Mouse (Mus musculus) testis, postnatal 10 days (tissue): ENCODE measurements around the gene Olfr1155.

ENCODE experiments used
- DNase-seq: peaks from one replicate; pipeline ENCODE4 v3.0.0; 2021; ENCODE audit warnings: low spot score

Gene Olfr1155

DNA sequence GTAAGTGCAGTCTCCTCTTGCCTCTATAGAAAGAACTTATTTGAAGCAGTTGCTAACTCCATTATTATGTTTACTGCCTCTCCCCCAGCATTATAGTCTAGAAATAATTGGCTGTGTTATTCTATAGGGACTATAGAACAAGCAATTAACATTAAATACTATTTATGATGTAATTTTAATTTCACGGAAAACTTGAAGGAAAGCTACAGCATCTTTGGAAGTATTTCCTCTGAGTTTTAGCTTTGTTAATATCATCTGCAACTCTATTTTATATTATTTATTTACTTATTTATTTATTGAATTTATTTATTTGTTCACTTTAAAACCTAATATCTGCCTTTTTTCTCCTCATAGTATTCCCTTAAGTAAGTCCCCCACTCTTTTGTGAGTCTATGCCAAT lies at the start of gene Olfr1155:
Olfr1155 (minus strand) TSS at position 101 of the 400 bp plus-strand sequence.
- no peak for DNase-seq

DNA sequence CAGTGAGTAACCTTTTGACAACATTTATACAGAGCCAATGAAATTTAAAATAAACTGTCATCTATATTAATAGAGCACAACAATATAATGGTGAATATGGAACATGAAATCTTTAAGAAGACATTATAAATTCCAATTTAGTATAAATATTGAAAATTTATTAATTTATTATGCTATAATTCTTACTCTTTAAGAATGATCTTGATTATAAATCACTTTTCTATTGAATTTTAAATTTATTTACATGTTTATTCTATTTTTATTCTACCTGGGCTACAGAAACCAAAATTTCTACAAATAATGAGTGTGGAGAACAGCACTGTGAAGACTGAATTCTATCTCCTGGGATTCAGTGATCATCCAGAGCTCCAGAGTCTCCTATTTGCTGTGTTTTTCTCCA lies 44.9 kb upstream of the Olfr1155 start, which contains the start of gene Olfr1158:
Olfr1158 (plus strand) TSS at position 301 of the 400 bp plus-strand sequence.
- DNase-seq: no peak

DNA sequence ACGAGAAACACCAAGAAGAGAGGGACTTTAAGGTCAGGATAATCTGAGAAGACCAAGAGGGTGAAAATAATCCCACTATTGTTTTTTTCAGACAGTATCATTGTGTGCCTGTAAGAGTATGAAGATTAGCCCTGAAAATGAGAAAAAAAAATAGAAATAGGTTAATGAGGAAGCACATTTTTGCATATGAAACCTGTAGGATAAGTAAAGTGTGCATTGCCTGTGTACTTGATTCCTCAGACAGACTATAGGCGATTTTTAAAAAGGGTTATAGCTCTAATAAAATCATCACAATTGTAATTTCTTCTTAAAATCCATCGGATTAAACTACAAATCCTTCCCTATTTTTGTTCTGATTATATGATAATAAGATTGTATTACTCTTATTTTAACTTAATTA lies 29.6 kb upstream of the Olfr1155 start, which contains the start of gene Olfr74:
Olfr74 (minus strand) TSS at position 101 of the 400 bp plus-strand sequence.
- DNase-seq: no peak

DNA sequence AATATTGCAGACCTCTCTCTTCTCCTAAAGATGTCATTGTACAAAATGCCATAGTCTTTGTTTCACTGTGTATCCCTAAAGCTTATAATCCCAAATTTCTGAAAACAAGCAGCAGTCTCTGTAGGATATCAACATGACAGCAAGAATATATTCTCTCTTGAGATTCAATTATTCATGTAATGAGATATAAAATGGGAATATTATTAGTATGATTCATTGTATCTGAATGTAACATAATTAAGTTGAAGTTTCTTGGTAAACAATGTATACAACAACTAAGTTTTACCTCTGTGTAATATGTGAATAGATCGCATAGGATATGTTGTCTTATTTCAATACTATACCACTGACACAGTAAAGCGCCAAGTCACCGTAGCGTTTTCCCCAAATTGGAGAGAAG lies 23.3 kb upstream of the Olfr1155 start, which contains the start of gene Olfr1157:
Olfr1157 (minus strand) TSS at position 101 of the 400 bp plus-strand sequence.
- no peak for DNase-seq

DNA sequence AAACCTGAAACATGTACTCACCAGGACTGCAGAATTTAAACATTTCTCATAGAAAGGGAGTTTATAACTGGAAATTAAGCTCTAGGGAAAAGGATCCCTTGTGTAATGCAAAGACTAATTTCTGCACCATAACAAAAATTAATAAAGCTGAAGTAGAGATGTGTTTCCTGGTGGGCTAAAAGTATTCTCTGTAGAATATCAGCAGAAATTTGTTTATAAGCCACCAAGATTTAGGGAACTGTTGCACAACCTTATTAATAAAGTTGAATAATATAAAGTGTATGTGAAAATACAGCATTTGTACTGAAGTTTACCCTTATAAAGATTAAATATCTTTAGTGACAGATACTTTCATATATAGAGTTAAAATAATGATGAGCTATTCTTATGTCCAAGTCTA lies 8.1 kb upstream of the Olfr1155 start, which contains the start of gene Olfr1156:
Olfr1156 (minus strand) TSS at position 101 of the 400 bp plus-strand sequence.
- DNase-seq: no peak

DNA sequence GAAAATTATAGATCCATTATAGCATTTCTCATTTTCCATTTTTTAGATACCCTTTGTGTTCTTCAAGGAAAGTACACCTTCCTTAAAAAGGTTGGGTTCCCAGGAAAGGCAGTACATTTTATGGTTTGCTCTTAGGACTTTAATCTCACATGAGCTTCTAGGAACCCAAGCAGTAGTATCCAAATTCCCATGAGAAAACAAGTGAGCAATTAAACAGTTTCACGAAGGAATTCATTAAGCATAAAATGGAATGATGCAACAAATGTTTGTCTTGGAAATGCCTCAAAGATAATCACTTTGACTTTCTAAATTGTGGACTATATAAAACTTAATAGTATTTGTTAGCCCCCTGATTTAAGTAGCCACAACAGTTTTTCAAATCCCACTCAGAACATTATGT lies 39.9 kb downstream of the Olfr1155 start, which contains the start of gene Olfr1154:
Olfr1154 (minus strand) TSS at position 101 of the 400 bp plus-strand sequence.
- no peak for DNase-seq

DNA sequence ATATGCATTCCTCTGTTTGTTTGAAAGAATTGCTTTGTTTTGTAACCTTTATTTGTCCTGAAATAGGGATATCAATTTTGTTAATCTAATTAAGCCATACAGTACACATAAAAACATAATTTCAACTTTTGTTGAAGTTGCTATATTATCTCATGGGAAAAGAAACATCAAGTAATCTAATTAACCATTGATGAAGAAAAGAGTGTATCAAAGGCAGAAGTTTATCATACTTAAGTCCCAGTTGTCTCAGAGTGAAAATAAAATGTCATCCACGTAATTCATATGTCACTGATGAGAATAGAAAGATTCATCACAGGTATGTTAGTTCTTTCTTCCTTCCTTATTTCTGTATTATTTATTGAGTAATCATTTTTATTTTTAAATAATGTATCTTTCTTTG lies 50.3 kb downstream of the Olfr1155 start, which contains the start of gene Olfr1153:
Olfr1153 (plus strand) TSS at position 301 of the 400 bp plus-strand sequence.
- no peak for DNase-seq
